Mouse (Mus musculus) hindbrain, embryonic 16.5 days (tissue): ENCODE results near the gene Frmd4b. TPM values are rescaled to one million over a fixed set of nuclear protein-coding genes. Genes with fewer than 3 reads are reported as not detected.

Experiments
- ATAC-seq: fragments of 200-750 bp; cut with Nextera tagmentation; 2 replicates; pipeline ENCODE4 v1.8.0; 2017; ENCODE audit warnings: moderate TSS enrichment, moderate library complexity
- H3K27ac ChIP-seq: fragments of 300-500 bp; sonication (generic); 2 replicates; pipeline ENCODE4 v1.5.1; 2014; ENCODE audit warnings: low read depth, mild to moderate bottlenecking, control low read depth, low read length, moderate library complexity
- H3K27me3 ChIP-seq: fragments of 300-500 bp; sonication (generic); replicated peaks from 2 replicates; pipeline ENCODE4 v1.6.1; 2014; ENCODE audit warnings: low read length; ENCODE audit not compliant: control insufficient read depth, insufficient read depth
- H3K36me3 ChIP-seq: fragments of 300-500 bp; sonication (generic); 2 replicates; pipeline ENCODE4 v1.6.1; 2014; ENCODE audit warnings: mild to moderate bottlenecking, low read length, moderate library complexity, mixed read lengths; ENCODE audit not compliant: control insufficient read depth, insufficient read depth
- H3K4me1 ChIP-seq: fragments of 300-500 bp; sonication (generic); 2 replicates; pipeline ENCODE4 v1.6.1; 2014; ENCODE audit warnings: low read depth, low read length; ENCODE audit not compliant: control insufficient read depth, insufficient read depth
- H3K4me2 ChIP-seq: fragments of 300-500 bp; sonication (generic); 2 replicates; pipeline ENCODE4 v1.6.1; 2014; ENCODE audit warnings: mild to moderate bottlenecking, low read length, control low read depth, moderate library complexity
- H3K4me3 ChIP-seq: fragments of 300-500 bp; sonication (generic); 2 replicates; pipeline ENCODE4 v1.5.1; 2014; ENCODE audit warnings: mild to moderate bottlenecking, low read length, control low read depth, moderate library complexity
- H3K9ac ChIP-seq: fragments of 300-500 bp; sonication (generic); 2 replicates; pipeline ENCODE4 v1.6.1; 2014; ENCODE audit warnings: low read depth, mild to moderate bottlenecking, control low read depth, low read length, moderate library complexity
- H3K9me3 ChIP-seq: fragments of 300-500 bp; sonication (generic); 2 replicates; pipeline ENCODE4 v1.6.1; 2014; ENCODE audit warnings: mild to moderate bottlenecking, low read length, moderate library complexity; ENCODE audit not compliant: control insufficient read depth
- WGBS: fragments of 180-500 bp; shearing (Covaris S2); extraction: QIAGEN DNeasy Blood & Tissue Kit; methylation state at CpG from one replicate; pipeline ENCODE4 v1.1.7; 2014; 5-methylcytosine and 5-hydroxymethylcytosine counted together
- polyA plus RNA-seq: library from polyadenylated mRNA; unstranded; fragments of >200 nt; fragmentation: Nextera tagmentation; extraction: Ambion mirVana; gene quantifications from 2 replicates; pipeline ENCODE4 v1.2.1, GENCODE M21; 2015

Frmd4b gene
- polyA plus RNA-seq, 1 experiment from 2014 or later: 15.8 TPM

DNA sequence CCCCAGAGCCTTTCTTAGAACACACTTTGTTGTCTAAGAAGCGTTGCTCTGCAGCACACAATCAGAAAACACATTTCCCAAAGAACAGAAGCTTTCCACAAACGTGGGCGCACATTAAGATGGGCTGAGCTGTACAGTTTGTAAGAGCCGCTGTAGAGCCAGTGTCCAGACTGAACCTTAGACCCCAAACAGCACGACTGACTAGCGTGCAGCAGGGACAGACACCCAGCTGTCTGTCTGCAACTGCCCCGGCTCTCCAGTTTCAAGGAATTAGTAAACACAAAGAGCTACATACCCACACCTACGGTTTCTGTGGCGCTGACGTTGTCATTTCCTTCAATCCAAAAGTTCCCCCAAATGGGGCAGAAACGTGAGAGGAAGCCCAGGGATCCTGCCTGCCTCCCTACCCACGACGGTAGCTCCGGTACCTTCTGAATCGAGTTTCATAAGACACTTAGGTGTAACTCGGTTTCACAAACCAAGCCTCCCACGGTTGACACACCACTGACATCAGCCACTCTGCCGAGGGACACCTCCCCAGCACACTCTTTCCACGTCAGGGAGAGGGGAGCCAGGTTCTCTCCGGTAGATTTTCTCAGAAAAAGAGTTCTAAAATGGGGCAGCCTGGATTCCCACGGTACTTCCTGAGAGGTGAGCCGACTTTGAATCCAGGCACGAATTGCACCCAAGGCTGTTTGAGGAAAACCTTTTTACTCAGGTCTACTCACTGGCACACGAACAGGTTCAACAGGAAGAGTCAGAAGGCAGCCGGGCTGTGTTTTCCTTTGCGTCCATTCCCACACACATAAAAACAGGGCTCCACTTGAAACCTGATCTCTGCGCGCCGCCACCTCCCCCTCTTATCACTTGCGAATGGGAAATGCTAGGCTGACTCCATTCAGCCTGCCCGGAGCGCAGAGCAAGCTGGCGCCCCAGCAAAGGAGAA lies 305.5 kb downstream of the Frmd4b start:
- H3K9me3 ChIP-seq: no peaks in the 10 kb centered on the region
- ATAC-seq: no peak
- no peaks in the 10 kb centered on the region for H3K36me3 ChIP-seq
- peak overlapping the region; percentile 58 for H3K4me2 ChIP-seq
- H3K27ac ChIP-seq: no peak overlapping the region
- H3K27me3 ChIP-seq: no peaks in the 10 kb centered on the region
- H3K4me1 ChIP-seq: peaks cover 6% of the 10 kb centered on the region
- H3K9ac ChIP-seq: peak overlapping the region; percentile 15; the same call in 1 of the 2 replicates
- WGBS: 7% methylated on average over 33 of the region's 33 CpGs
- peak overlapping the region; percentile 24 for H3K4me3 ChIP-seq

DNA sequence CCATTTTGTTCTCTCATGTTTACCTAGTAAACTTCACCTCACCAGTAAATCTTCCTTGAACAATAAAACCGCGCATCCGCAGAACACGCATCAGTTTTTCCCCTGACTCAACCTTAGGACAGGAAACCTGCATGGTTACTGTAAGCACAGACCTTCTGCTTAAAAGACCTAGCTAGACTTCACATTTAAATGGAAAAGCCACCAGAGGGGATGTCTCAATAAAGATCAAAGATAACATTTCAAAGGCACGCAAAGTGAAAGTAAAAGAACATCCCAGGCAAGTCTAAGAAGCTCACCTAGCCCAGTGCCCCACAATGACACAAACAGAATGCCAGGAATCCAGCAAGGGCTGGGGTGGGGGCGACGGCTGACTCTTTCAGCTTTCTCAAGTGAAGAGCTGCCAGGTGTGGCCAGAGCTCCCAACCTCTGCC lies 306.4 kb downstream of the Frmd4b start:
- no peak overlapping the region for H3K4me3 ChIP-seq
- no peaks in the 10 kb centered on the region for H3K27me3 ChIP-seq
- 61% methylated on average over 7 of the region's 7 CpGs for WGBS
- H3K9ac ChIP-seq: no peak overlapping the region
- H3K36me3 ChIP-seq: peaks cover 8% of the 10 kb centered on the region
- peak overlapping the region; percentile 22; the same call in 1 of the 2 replicates for H3K4me2 ChIP-seq
- H3K9me3 ChIP-seq: no peaks in the 10 kb centered on the region
- ATAC-seq: no peak
- H3K4me1 ChIP-seq: peaks cover 6% of the 10 kb centered on the region
- no peak overlapping the region for H3K27ac ChIP-seq

DNA sequence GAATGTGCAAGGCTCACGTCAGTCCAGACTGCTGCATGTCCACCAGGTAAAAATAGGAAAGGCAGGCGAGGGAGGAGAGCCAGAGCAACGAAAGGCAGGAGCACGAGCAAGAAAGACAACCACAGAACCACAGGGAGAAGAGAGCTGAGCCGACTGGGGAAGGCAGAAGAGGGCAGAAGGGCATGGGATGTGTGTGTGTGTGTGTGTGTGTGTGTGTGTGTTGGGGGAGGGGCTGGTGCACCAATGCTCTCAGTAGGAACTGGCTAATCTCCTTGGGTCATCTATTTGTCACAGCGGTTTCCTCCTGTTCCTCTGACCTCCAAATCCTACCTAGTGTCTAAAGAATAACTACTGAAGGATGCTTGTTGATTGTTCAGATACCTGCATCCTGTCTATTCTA lies 308.2 kb downstream of the Frmd4b start:
- no peak for ATAC-seq
- 62% methylated on average over 6 of the region's 6 CpGs for WGBS
- Histone ChIP-seq H3K27me3 (no peaks in the 10 kb centered on the region), H3K36me3 (peaks cover 8% of the 10 kb centered on the region), H3K9ac (no peak overlapping the region), H3K27ac (no peak overlapping the region), H3K4me3 (no peak overlapping the region), H3K4me2 (no peak overlapping the region), H3K9me3 (no peaks in the 10 kb centered on the region), H3K4me1 (peaks cover 6% of the 10 kb centered on the region)

DNA sequence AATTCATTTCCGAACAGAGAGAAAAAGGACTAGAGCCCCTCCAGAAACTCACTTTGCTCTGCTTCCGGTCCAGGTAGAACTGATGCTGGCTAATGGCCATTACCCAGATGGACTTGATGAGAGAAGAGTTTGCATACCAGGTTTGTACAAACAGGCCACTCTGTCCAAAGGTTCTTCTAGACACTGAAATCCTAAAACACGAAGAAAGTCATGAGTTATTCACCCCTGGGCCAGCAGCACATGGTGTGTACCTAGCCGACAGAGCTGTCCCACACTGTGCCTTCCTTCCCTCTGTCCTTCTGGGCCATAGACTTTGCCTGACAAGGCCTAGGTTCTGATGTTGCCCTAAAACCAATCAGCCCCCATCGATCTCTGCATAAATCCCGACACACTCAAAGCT lies 308.8 kb downstream of the Frmd4b start:
- WGBS: 86% methylated on average over 6 of the region's 6 CpGs
- no peak overlapping the region for H3K4me3 ChIP-seq
- H3K9me3 ChIP-seq: no peaks in the 10 kb centered on the region
- no peak for ATAC-seq
- H3K4me1 ChIP-seq: peaks cover 6% of the 10 kb centered on the region
- no peak overlapping the region for H3K4me2 ChIP-seq
- H3K27ac ChIP-seq: no peak overlapping the region
- no peak overlapping the region for H3K9ac ChIP-seq
- peaks cover 8% of the 10 kb centered on the region for H3K36me3 ChIP-seq
- no peaks in the 10 kb centered on the region for H3K27me3 ChIP-seq

DNA sequence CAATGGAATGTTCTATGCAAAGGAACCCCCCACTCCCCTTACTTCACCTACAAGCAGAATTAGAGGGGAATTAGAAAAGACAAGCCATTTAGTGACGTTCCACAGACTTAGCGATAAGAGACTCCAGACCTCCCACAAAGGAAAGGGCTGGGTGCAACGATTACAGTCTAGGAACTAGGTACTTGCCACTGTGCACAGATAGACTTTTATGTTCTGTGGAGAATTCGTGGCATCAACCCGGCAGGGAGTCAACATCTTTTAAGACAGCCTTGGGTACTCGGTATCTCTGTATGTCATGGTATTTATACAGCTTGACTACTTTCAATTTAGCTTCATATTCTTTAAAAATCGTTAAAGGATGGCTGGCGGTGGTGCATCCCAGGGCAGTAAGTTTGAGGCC lies 310.1 kb downstream of the Frmd4b start:
- Histone ChIP-seq H3K4me2 (no peak overlapping the region), H3K27ac (no peak overlapping the region), H3K9me3 (no peaks in the 10 kb centered on the region), H3K36me3 (peaks cover 8% of the 10 kb centered on the region), H3K4me3 (no peak overlapping the region), H3K4me1 (peaks cover 2% of the 10 kb centered on the region), H3K27me3 (no peaks in the 10 kb centered on the region), H3K9ac (no peak overlapping the region)
- no peak for ATAC-seq
- 73% methylated on average over 8 of the region's 8 CpGs for WGBS

DNA sequence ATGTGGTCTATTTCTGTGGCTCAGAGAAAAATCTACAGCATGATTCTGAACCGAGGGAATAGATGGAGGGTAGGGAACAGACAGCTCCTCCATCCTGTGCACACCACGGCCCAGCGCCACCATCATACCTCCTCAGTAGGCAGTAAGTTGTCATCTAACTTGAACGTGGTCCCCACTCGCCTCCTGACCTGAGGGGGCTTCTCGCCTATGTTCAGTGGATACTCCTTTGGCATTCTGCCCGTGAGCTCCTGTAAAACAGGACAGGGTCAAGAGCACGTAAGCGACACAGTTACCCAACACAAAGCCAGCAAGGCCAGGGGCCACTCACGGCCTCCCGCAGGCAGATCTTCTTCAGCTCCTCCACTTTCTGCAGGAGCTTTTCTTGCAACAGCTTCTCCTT lies 311.0 kb downstream of the Frmd4b start:
- H3K36me3 ChIP-seq: peaks cover 8% of the 10 kb centered on the region
- WGBS: 90% methylated on average over 11 of the region's 11 CpGs
- no peak overlapping the region for H3K4me2 ChIP-seq
- H3K27me3 ChIP-seq: no peaks in the 10 kb centered on the region
- no peaks in the 10 kb centered on the region for H3K9me3 ChIP-seq
- no peak overlapping the region for H3K27ac ChIP-seq
- H3K9ac ChIP-seq: no peak overlapping the region
- no peak overlapping the region for H3K4me3 ChIP-seq
- no peak for ATAC-seq
- no peaks in the 10 kb centered on the region for H3K4me1 ChIP-seq

DNA sequence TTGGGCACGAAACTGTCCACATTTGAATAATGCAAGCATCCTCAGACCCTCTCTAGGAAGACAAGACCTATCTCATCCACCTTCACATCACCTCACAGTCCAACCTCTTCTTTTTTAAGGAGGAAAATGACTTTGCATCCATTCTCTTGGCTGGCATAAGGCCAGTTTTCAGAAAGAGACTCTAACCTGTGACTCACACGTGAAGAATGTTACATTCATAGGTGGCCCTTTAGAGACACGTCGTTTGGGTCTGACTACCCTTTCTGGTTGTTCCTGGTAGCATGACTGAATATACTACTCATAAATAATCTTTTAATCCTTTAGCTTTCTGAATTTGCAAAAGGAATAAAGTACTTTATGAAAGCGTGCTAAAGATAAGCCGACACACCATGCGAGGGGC lies 311.9 kb downstream of the Frmd4b start:
- no peak overlapping the region for H3K9ac ChIP-seq
- no peak overlapping the region for H3K4me3 ChIP-seq
- ATAC-seq: no peak
- peaks cover 8% of the 10 kb centered on the region for H3K36me3 ChIP-seq
- H3K4me1 ChIP-seq: no peaks in the 10 kb centered on the region
- H3K27me3 ChIP-seq: no peaks in the 10 kb centered on the region
- WGBS: 89% methylated on average over 7 of the region's 7 CpGs
- no peaks in the 10 kb centered on the region for H3K9me3 ChIP-seq
- no peak overlapping the region for H3K27ac ChIP-seq
- no peak overlapping the region for H3K4me2 ChIP-seq

DNA sequence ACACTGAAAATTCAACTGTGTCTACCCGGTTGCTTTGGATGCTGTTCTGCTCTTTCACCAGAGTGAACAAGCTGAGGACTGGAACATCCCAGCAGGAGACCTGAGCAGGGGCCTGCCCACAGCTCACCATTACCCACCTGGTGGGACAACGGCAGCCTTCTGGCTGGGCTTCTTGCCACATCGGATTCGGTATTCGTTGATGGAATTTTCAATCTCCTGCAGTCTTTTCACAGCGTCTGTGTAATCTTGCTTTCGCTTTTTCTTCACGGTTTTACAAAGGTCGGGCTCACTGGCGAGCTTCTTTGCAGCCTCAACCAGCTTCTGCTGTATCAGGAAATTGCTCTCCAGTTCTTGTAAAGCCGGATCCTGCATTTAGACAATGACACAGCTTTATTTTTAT lies 312.3 kb downstream of the Frmd4b start:
- Histone ChIP-seq H3K4me3 (no peak overlapping the region), H3K4me1 (no peaks in the 10 kb centered on the region), H3K36me3 (peaks cover 8% of the 10 kb centered on the region), H3K4me2 (no peak overlapping the region), H3K9ac (no peak overlapping the region), H3K9me3 (no peaks in the 10 kb centered on the region), H3K27me3 (no peaks in the 10 kb centered on the region), H3K27ac (no peak overlapping the region)
- 55% methylated on average over 11 of the region's 11 CpGs for WGBS
- no peak for ATAC-seq

DNA sequence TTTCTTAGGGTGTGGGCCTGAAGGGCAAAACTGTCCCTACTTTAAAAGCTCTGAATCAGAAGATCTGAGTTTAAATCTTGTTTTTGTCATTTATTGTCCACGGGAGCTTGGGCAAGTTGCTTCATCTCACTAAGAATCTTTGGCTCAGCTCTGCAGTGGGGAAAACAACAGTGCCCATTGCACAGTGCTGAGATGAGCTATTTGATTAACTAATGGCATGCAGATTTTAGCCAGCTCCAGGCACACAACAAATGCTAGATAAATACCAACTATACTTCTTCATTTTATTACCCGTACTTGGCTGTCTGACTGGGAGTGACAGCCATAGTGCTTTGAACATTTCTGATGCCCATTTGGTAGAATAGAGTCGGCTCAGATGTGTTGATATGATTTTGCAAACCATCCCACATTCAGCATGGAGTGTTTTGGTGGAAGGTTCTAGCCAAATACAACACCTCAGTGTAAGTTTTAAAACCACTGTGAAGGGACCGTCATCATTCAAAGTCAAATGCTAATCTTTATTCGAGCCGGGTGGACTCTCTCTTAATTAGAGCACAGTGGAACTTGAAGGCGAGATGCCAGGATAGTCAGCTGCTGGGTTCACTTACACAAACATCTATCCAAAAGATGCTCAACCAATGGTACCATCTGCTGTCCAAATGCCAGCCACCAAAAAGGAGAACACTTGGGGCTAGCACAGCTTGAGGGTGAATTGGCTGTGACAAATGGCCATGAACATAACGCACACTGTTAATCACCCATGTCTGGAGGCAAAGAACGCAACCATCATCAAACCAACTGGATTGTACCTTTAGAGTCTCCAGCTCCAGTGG lies 313.8 kb downstream of the Frmd4b start:
- 56% methylated on average over 9 of the region's 9 CpGs for WGBS

More for the DNA sequence above, 313.8 kb downstream of the Frmd4b start:
- no peaks in the 10 kb centered on the region for H3K9me3 ChIP-seq
- H3K27ac ChIP-seq: no peak overlapping the region
- H3K4me1 ChIP-seq: no peaks in the 10 kb centered on the region
- H3K4me3 ChIP-seq: no peak overlapping the region
- no peak overlapping the region for H3K4me2 ChIP-seq
- ATAC-seq: peak; percentile 63
- peaks cover 8% of the 10 kb centered on the region for H3K36me3 ChIP-seq
- H3K9ac ChIP-seq: no peak overlapping the region
- H3K27me3 ChIP-seq: no peaks in the 10 kb centered on the region
